Mouse (Mus musculus) kidney, postnatal 14 days (tissue): ENCODE results near the gene Nt5c3b.

Experiments used
- DNase-seq: peaks from one replicate; pipeline ENCODE4 v3.0.0; 2022; ENCODE audit warnings: mixed read lengths

Nt5c3b gene

DNA sequence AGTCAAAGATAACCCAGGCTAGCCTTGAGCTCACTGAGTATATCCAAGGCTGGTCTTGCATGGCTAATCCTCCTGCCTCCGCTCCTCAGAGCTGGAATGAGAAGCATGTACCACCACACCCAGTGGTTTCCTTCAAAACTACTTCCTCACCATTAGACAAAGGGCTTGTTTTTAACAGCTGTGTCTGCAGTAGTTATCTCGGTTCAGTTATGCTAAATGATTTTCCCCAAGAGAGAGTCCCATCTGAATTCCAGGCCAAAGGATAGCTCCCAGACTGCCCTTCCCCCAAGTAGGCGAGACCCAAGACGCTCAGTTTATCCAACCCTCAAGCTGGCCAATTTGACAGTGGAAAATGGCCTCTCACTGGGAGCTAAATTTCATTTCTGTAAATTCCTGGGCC, 65.6 kb downstream of the Nt5c3b start:
- DNase-seq, result no peak

DNA sequence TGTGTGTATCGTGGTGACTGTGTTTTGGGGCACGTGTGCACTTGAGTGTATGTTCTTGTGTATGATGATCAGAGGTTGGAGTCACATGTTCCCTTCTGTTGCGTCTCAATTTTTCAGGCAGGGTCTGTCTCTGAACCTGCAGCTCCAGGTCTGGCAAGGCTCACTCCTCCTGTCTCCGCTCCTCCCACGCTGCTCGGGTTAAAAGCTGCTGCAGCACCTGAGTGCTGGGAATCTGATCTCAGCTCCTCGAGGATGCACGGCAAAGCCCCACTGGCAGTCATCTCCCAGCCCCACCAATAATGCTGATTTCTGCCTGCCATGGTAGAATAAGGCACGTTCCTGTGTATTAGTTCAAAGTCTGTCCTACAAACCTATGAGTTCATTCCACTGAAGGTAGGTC, 66.5 kb downstream of the Nt5c3b start:
- DNase-seq, result no peak
